Mouse (Mus musculus): ENCODE measurements at regions not wholly inside any gene's neighbourhood (a gene's known extent, or its start where the extent isn't known, plus 50 kb on each side); places are given as distances from the start of the nearest gene placed in this dataset.

GRCm38 (mm10) chr11:90925738-90926137 lies 237.6 kb upstream of the Tom1l1 start:
- in situ Hi-C loops (cut with MboI; ENCODE audit: low pct_ligation_motif_present, low pct_unique_long_range_greater_than_20kb, low sequenced_read_pairs), result no loop called here

GRCm38 (mm10) chr11:90917782-90918181 lies 229.6 kb upstream of the Tom1l1 start:
- H3K4me2 ChIP-seq (ENCODE audit: insufficient read depth, low read depth, poor library complexity, severe bottlenecking), result no peak overlapping the region
- dilution Hi-C loops (cut with MboI; ENCODE audit: extremely low pct_ligation_motif_present, extremely low pct_unique_long_range_greater_than_20kb, low sequenced_read_pairs), result no loop called here
- no peaks in the 10 kb centered on the region for H3K4me1 ChIP-seq (ENCODE audit: control insufficient read depth in 1 of 2, insufficient read depth in 2 of 2)
- no peak overlapping the region for H3K27ac ChIP-seq (ENCODE audit: insufficient read depth, low read depth)
- DNase-seq (ENCODE audit: extremely low read depth), result no peak
- no peak overlapping the region for H3K4me3 ChIP-seq (replicated peaks in 1 of 3; ENCODE audit: low read depth in 2 of 3, low read length in 2 of 3, poor library complexity in 1 of 3)
- in situ Hi-C loops (cut with MboI; ENCODE audit: low pct_ligation_motif_present, low pct_unique_long_range_greater_than_20kb, low sequenced_read_pairs), result no loop called here
- peaks cover 51% of the 10 kb centered on the region for H3K9me3 ChIP-seq (replicated peaks; ENCODE audit: low read length)
- H3K36me3 ChIP-seq (replicated peaks in 1 of 2; ENCODE audit: control insufficient read depth in 1 of 2, insufficient read depth in 1 of 2, low read length in 1 of 2), result no peaks in the 10 kb centered on the region
- no peaks in the 10 kb centered on the region for H3K27me3 ChIP-seq (replicated peaks)
- no peak overlapping the region for H3K9ac ChIP-seq (ENCODE audit: insufficient read depth, low read depth)
- no peaks in the 10 kb centered on the region for H3K79me2 ChIP-seq (replicated peaks; ENCODE audit: control insufficient read depth, extremely low read depth, insufficient read depth, poor library complexity, severe bottlenecking)
- no peak for TF ChIP-seq ZC3H11A (IDR thresholded peaks at IDR 0.05; ENCODE audit: low read depth, low read length)
- no peak for TF ChIP-seq EP300 (IDR thresholded peaks at IDR 0.05; ENCODE audit: low read length)
- TF ChIP-seq TBP (conservative IDR thresholded peaks at IDR 0.05; ENCODE audit: low read depth, low read length), result no peak
- no peak for TF ChIP-seq KAT2A (IDR thresholded peaks at IDR 0.05; ENCODE audit: insufficient replicate concordance, low read length)
- TF ChIP-seq TCF12 (IDR thresholded peaks at IDR 0.05; ENCODE audit: low read depth, low read length), result no peak
- no peak for TF ChIP-seq ZMIZ1 (IDR thresholded peaks at IDR 0.05; ENCODE audit: low read depth, low read length)
- no peak for TF ChIP-seq IRF4 (IDR thresholded peaks at IDR 0.05; ENCODE audit: low read depth, low read length)
- TF ChIP-seq RCOR1 (conservative IDR thresholded peaks at IDR 0.05; ENCODE audit: low read depth, low read length), result no peak
- no peak for TF ChIP-seq ELF1 (IDR thresholded peaks at IDR 0.05; ENCODE audit: low read depth, low read length)
- no peak for TF ChIP-seq JUN (IDR thresholded peaks at IDR 0.05; ENCODE audit: insufficient read depth, low read depth, low read length)
- no peak for TF ChIP-seq POLR2A (IDR thresholded peaks at IDR 0.05; ENCODE audit: low read depth, low read length)
- no peak for TF ChIP-seq MXI1 (IDR thresholded peaks at IDR 0.05; ENCODE audit: low read depth, low read length)
- TF ChIP-seq ZKSCAN1 (IDR thresholded peaks at IDR 0.05; ENCODE audit: borderline replicate concordance, low read depth, low read length), result no peak
- no peak for TF ChIP-seq ZNF384 (IDR thresholded peaks at IDR 0.05; ENCODE audit: low read depth, low read length)
- TF ChIP-seq E2F4 (IDR thresholded peaks at IDR 0.05; ENCODE audit: insufficient replicate concordance, low read depth, low read length), result no peak
- no peak for TF ChIP-seq USF2 (conservative IDR thresholded peaks at IDR 0.05; ENCODE audit: low read depth, low read length)
- no peak for TF ChIP-seq POLR2AphosphoS2 (IDR thresholded peaks at IDR 0.05; ENCODE audit: low read depth, low read length)
- TF ChIP-seq RAD21 (IDR thresholded peaks at IDR 0.05; ENCODE audit: low read depth, low read length), result no peak
- no peak for TF ChIP-seq PAX5 (IDR thresholded peaks at IDR 0.05; ENCODE audit: low read length)
- TF ChIP-seq BHLHE40 (IDR thresholded peaks at IDR 0.05; ENCODE audit: low read depth, low read length), result no peak

More at GRCm38 (mm10) chr11:90925738-90926137, 237.6 kb upstream of the Tom1l1 start:
- H3K79me2 ChIP-seq (replicated peaks; ENCODE audit: control insufficient read depth, extremely low read depth, insufficient read depth, poor library complexity, severe bottlenecking), result no peaks in the 10 kb centered on the region
- no peaks in the 10 kb centered on the region for H3K27me3 ChIP-seq (replicated peaks)
- no peak overlapping the region for H3K4me3 ChIP-seq (replicated peaks in 1 of 3; ENCODE audit: low read depth in 2 of 3, low read length in 2 of 3, poor library complexity in 1 of 3)
- peaks cover 72% of the 10 kb centered on the region for H3K9me3 ChIP-seq (replicated peaks; ENCODE audit: low read length)
- dilution Hi-C loops (cut with MboI; ENCODE audit: extremely low pct_ligation_motif_present, extremely low pct_unique_long_range_greater_than_20kb, low sequenced_read_pairs), result no loop called here
- TF ChIP-seq MXI1 (IDR thresholded peaks at IDR 0.05; ENCODE audit: low read depth, low read length) (no peak), TCF12 (IDR thresholded peaks at IDR 0.05; ENCODE audit: low read depth, low read length) (no peak), ETS1 (conservative IDR thresholded peaks at IDR 0.05; ENCODE audit: low read depth, low read length) (no peak), CHD2 (IDR thresholded peaks at IDR 0.05; ENCODE audit: low read length) (no peak), RCOR1 (conservative IDR thresholded peaks at IDR 0.05; ENCODE audit: low read depth, low read length) (no peak), BHLHE40 (IDR thresholded peaks at IDR 0.05; ENCODE audit: low read depth, low read length) (no peak), ZNF384 (IDR thresholded peaks at IDR 0.05; ENCODE audit: low read depth, low read length) (no peak), POLR2A (IDR thresholded peaks at IDR 0.05; ENCODE audit: low read depth, low read length) (no peak), MAX (IDR thresholded peaks at IDR 0.05; ENCODE audit: low read length) (no peak), JUND (conservative IDR thresholded peaks at IDR 0.05; ENCODE audit: low read depth, low read length) (no peak), E2F4 (IDR thresholded peaks at IDR 0.05; ENCODE audit: insufficient replicate concordance, low read depth, low read length) (no peak), EP300 (IDR thresholded peaks at IDR 0.05; ENCODE audit: low read length) (no peak), ZKSCAN1 (IDR thresholded peaks at IDR 0.05; ENCODE audit: borderline replicate concordance, low read depth, low read length) (no peak)
- H3K27ac ChIP-seq (ENCODE audit: insufficient read depth, low read depth), result no peak overlapping the region
- DNase-seq (ENCODE audit: extremely low read depth), result no peak
- no peaks in the 10 kb centered on the region for H3K4me1 ChIP-seq (ENCODE audit: control insufficient read depth in 1 of 2, insufficient read depth in 2 of 2)
- no peak overlapping the region for H3K9ac ChIP-seq (ENCODE audit: insufficient read depth, low read depth)
- H3K36me3 ChIP-seq (replicated peaks in 1 of 2; ENCODE audit: control insufficient read depth in 1 of 2, insufficient read depth in 1 of 2, low read length in 1 of 2), result no peaks in the 10 kb centered on the region
- H3K4me2 ChIP-seq (ENCODE audit: insufficient read depth, low read depth, poor library complexity, severe bottlenecking), result no peak overlapping the region

Measured in CH12.LX (cell line).